Mouse (Mus musculus) forebrain, embryonic 14.5 days (tissue): ENCODE measurements around the gene Arrdc4. TPM values are rescaled to one million over a fixed set of nuclear protein-coding genes. Genes with fewer than 3 reads are reported as not detected.

ENCODE experiments used
- ATAC-seq: fragments of 200-750 bp; cut with Nextera tagmentation; 2 replicates; pipeline ENCODE4 v1.8.0; 2017; ENCODE audit warnings: mild to moderate bottlenecking, moderate library complexity
- DNase-seq: peaks from one replicate; pipeline ENCODE4 v3.0.0-alpha.2; 2015; ENCODE audit warnings: low spot score
- H3K27ac ChIP-seq: fragments of 300-500 bp; sonication (generic); 2 replicates; pipeline ENCODE4 v1.5.1; 2014; ENCODE audit warnings: low read depth, mild to moderate bottlenecking, control low read depth, low read length, moderate library complexity
- H3K27me3 ChIP-seq: fragments of 300-500 bp; sonication (generic); replicated peaks from 2 replicates; pipeline ENCODE4 v1.6.1; 2014; ENCODE audit warnings: low read length, control low read depth, mixed read lengths; ENCODE audit not compliant: control insufficient read depth, insufficient read depth
- H3K36me3 ChIP-seq: fragments of 300-500 bp; sonication (generic); 2 replicates; pipeline ENCODE4 v1.6.1; 2014; ENCODE audit warnings: low read length, control low read depth; ENCODE audit not compliant: control insufficient read depth, insufficient read depth
- H3K4me1 ChIP-seq: fragments of 300-500 bp; sonication (generic); 2 replicates; pipeline ENCODE4 v1.6.1; 2014; ENCODE audit warnings: antibody characterized with exemption, low read length, control low read depth; ENCODE audit not compliant: control insufficient read depth, insufficient read depth
- H3K4me2 ChIP-seq: fragments of 300-500 bp; sonication (generic); 2 replicates; pipeline ENCODE4 v1.6.1; 2014; ENCODE audit warnings: mild to moderate bottlenecking, control low read depth, low read length
- H3K4me3 ChIP-seq: fragments of 300-500 bp; sonication (generic); 2 replicates; pipeline ENCODE4 v1.5.1; 2014; ENCODE audit warnings: low read depth, low read length, control low read depth
- H3K9ac ChIP-seq: fragments of 300-500 bp; sonication (generic); 2 replicates; pipeline ENCODE4 v1.6.1; 2014; ENCODE audit warnings: mild to moderate bottlenecking, low read length, control low read depth, moderate library complexity
- H3K9me3 ChIP-seq: fragments of 300-500 bp; sonication (generic); replicated peaks from 2 replicates; pipeline ENCODE4 v1.6.1; 2016; ENCODE audit warnings: low read length, control low read depth, mixed read lengths; ENCODE audit not compliant: control insufficient read depth
- WGBS: fragments of 180-500 bp; shearing (Covaris S2); extraction: QIAGEN DNeasy Blood & Tissue Kit; methylation state at CpG from one replicate; pipeline ENCODE4 v1.1.7; 2014; 5-methylcytosine and 5-hydroxymethylcytosine counted together
- polyA plus RNA-seq: library from polyadenylated mRNA; unstranded; fragments of >200 nt; fragmentation: Nextera tagmentation; extraction: Ambion mirVana; gene quantifications from 2 replicates; pipeline ENCODE4 v1.2.1, GENCODE M21; 2014

Arrdc4 gene
- 27.7 and 27.9 TPM in 2 replicates for polyA plus RNA-seq

GRCm38 (mm10) chr7:68748761-68749635 is at the start of gene Arrdc4:
TSS of gene Arrdc4 (minus strand) at chr7:68749241.
- Histone ChIP-seq H3K4me2 (peak within 1 kb of the TSS; percentile 89), H3K9ac (peak within 1 kb of the TSS; percentile 85), H3K27me3 (no peaks in the 10 kb centered on the region), H3K27ac (peak within 1 kb of the TSS; percentile 72), H3K4me1 (peaks cover 21% of the 10 kb centered on the region), H3K36me3 (no peaks in the 10 kb centered on the region), H3K4me3 (peak within 1 kb of the TSS; percentile 72), H3K9me3 (no peaks in the 10 kb centered on the region)
- ATAC-seq (peak; percentile 99), DNase-seq (peak; percentile 99)
- under 1% methylated on average over 54 of the region's 54 CpGs for WGBS

DNA sequence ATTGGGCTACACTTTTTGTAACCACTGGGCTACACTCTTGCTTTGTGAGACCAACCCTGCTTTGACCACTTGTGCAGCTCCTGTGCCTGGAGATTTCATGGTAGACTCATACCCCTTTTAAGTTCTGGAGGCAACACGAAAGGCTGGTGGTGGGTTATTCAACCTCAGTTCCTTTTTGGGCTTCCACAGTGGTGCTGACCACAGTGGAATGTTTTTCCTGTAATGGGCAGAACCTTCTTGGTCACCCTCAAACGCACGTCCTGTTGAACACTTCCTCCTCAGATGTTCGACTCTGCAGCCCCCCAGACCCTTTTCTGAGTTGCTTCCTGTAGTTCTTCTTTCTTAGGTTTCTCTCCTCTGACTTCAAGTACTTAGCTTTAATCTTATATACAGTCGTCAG is 46.5 kb upstream of the Arrdc4 start:
- no peak overlapping the region for H3K27ac ChIP-seq
- no peak overlapping the region for H3K4me3 ChIP-seq
- no peak overlapping the region for H3K9ac ChIP-seq
- no peaks in the 10 kb centered on the region for H3K4me1 ChIP-seq
- no peaks in the 10 kb centered on the region for H3K9me3 ChIP-seq
- ATAC-seq, result no peak
- no peaks in the 10 kb centered on the region for H3K36me3 ChIP-seq
- 74% methylated on average over 5 of the region's 5 CpGs for WGBS
- no peak overlapping the region for H3K4me2 ChIP-seq
- DNase-seq, result no peak
- H3K27me3 ChIP-seq, result no peaks in the 10 kb centered on the region

- WGBS, result 86% methylated on average over 3 of the region's 3 CpGs
- Histone ChIP-seq H3K4me3 (no peak overlapping the region), H3K27ac (no peak overlapping the region), H3K9ac (no peak overlapping the region), H3K4me1 (no peaks in the 10 kb centered on the region), H3K9me3 (no peaks in the 10 kb centered on the region), H3K4me2 (no peak overlapping the region), H3K36me3 (no peaks in the 10 kb centered on the region), H3K27me3 (no peaks in the 10 kb centered on the region)
- no peak for DNase-seq
- ATAC-seq, result no peak
Measured at GRCm38 (mm10) chr7:68788711-68789110, 39.7 kb upstream of the Arrdc4 start.

DNA sequence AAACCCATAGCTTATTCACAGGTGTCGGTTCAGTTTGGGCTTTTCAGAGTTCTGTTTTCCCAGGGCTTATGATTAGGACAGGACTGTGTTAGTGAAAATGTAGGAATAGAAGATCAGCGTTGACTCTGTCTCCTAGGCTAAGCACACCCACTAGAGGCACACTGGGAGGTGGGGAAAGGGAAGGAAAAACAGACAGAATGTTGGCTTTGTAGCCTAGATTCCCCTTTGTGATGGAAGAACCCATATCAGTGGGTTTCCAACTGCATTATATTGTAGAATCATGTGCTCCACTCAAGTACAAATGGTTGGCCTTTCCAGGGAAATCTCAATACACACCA is 22.7 kb upstream of the Arrdc4 start:
- WGBS, result 89% methylated on average over 2 of the region's 2 CpGs

DNA sequence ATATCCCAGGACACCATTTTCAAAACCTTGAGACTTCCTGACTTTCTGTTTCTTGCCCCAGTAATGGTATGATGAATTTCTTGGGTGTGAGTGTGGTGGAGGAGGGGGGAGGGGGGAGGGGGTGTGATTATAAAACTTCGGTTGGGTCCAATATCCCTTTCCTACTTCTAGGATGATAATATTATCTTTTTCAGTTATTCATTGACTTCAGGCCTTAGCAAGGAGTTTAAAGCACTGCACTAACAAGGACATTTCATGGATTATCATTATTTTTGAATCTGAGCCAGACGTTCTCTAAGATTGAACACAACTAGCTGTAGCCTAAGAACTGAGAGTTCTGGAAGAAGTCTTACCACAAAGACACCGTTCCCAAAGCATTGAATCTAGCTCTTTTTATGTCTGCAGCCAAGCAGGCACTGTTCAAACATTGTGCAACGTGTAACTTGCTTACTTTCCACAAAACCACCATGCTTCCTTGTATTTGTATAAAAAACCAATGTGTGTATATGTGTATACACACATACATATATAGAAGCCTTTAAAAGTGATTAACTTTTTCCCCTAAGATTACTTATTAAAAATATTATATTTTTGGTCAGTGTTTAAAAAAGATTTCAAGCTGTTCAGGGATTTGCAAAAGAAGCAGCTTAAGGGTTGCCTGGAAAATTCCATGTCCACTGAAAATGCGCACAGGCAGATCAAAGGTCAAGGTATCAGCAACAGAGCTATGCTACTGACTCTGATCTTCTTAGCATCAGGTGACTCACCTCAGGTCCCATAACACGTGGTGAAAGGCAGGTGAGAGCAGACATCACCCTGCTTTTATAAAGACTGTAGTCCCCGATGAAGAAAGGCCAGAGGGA is 22.1 kb upstream of the Arrdc4 start:
- Histone ChIP-seq H3K9me3 (no peaks in the 10 kb centered on the region), H3K4me1 (no peaks in the 10 kb centered on the region), H3K27ac (no peak overlapping the region), H3K4me2 (no peak overlapping the region), H3K36me3 (no peaks in the 10 kb centered on the region), H3K4me3 (no peak overlapping the region), H3K27me3 (no peaks in the 10 kb centered on the region), H3K9ac (no peak overlapping the region)
- no peak for ATAC-seq
- no peak for DNase-seq
- 82% methylated on average over 7 of the region's 7 CpGs for WGBS

More for the DNA sequence above, 22.7 kb upstream of the Arrdc4 start:
- no peak for DNase-seq
- Histone ChIP-seq H3K27me3 (no peaks in the 10 kb centered on the region), H3K4me3 (no peak overlapping the region), H3K9me3 (no peaks in the 10 kb centered on the region), H3K9ac (no peak overlapping the region), H3K4me1 (no peaks in the 10 kb centered on the region), H3K36me3 (no peaks in the 10 kb centered on the region), H3K27ac (no peak overlapping the region), H3K4me2 (no peak overlapping the region)
- ATAC-seq, result no peak

DNA sequence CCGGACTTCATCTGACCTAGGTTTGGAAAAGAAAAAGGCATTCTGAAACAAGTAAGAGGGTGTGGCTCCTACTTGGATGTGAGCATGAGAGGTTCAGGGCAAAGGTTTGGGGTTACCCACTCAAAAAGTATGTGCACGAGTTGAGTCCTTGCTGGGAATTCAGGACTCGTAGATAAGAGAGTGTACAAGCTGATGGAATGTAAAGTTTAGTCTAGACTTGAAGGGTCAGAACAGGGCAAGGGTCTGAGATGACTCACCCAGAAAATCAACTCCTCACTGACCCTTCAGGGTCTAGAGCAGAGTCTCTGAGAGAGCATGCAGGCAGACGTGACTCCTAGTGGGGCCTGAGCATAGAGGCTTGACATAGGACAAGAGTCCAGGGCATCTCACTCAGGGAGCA is 16.9 kb upstream of the Arrdc4 start:
- Histone ChIP-seq H3K9ac (no peak overlapping the region), H3K4me2 (no peak overlapping the region), H3K27me3 (no peaks in the 10 kb centered on the region), H3K27ac (no peak overlapping the region), H3K4me1 (no peaks in the 10 kb centered on the region), H3K9me3 (no peaks in the 10 kb centered on the region), H3K4me3 (no peak overlapping the region), H3K36me3 (no peaks in the 10 kb centered on the region)
- DNase-seq (no peak), ATAC-seq (no peak)
- WGBS, result 88% methylated on average over 4 of the region's 4 CpGs

- no peak overlapping the region for H3K4me2 ChIP-seq
- H3K27me3 ChIP-seq, result no peaks in the 10 kb centered on the region
- no peaks in the 10 kb centered on the region for H3K4me1 ChIP-seq
- no peaks in the 10 kb centered on the region for H3K9me3 ChIP-seq
- DNase-seq (no peak), ATAC-seq (no peak)
- H3K36me3 ChIP-seq, result no peaks in the 10 kb centered on the region
- no peak overlapping the region for H3K9ac ChIP-seq
- WGBS, result 86% methylated on average over 6 of the region's 6 CpGs
- no peak overlapping the region for H3K4me3 ChIP-seq
- no peak overlapping the region for H3K27ac ChIP-seq
Measured at GRCm38 (mm10) chr7:68759148-68759724, 10.2 kb upstream of the Arrdc4 start.

DNA sequence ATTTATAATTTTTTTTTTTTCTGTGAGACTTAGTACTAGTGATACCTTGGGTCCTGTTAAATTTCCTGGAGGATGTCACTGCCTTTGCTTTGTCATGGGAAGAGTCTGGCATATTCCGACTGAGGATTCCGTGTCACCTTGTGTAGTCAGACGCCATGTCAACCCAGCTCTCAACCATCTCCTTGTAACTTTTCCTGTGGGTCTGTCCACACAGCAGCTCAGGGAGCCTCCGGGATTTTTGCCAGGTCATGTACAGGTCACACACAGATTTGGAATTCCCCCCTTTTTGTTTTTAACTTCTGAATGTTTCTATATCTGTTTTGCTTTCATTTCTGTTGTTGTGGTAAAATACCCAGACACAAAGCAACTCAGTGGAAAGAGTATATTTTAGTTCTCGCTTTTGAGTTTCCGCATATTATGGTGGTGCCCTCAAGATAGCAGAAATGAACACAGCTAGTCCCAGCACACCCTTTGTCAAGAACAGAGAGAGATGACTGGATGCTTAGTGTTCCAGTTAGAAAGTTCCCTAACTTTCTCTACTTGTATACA is 7.7 kb upstream of the Arrdc4 start:
- no peak overlapping the region for H3K4me2 ChIP-seq
- no peaks in the 10 kb centered on the region for H3K36me3 ChIP-seq
- H3K27me3 ChIP-seq, result no peaks in the 10 kb centered on the region
- ATAC-seq, result no peak
- no peak overlapping the region for H3K9ac ChIP-seq
- 92% methylated on average over 6 of the region's 6 CpGs for WGBS
- H3K9me3 ChIP-seq, result no peaks in the 10 kb centered on the region
- no peaks in the 10 kb centered on the region for H3K4me1 ChIP-seq
- no peak overlapping the region for H3K27ac ChIP-seq
- H3K4me3 ChIP-seq, result no peak overlapping the region
- DNase-seq, result no peak
